Mouse (Mus musculus): Measurements from ENCODE around the gene Slc4a2. TPM values are rescaled to one million over a fixed set of nuclear protein-coding genes. Genes with fewer than 3 reads are reported as not detected.

Slc4a2 gene
- polyA plus RNA-seq, 1 experiment from 2014 or later = 16.2 TPM

GRCm38 (mm10) chr5:24416222-24416736 lies 7.4 kb upstream of the Slc4a2 start:
- peaks cover 13% of the 10 kb centered on the region for H3K36me3 ChIP-seq
- H3K4me1 ChIP-seq = peaks cover 10% of the 10 kb centered on the region; the same call in 1 of the 2 replicates
- H3K9ac ChIP-seq = no peak overlapping the region
- peak; percentile 63 for ATAC-seq
- no peaks in the 10 kb centered on the region for H3K9me3 ChIP-seq (replicated peaks)
- H3K27me3 ChIP-seq (replicated peaks) = peaks cover 42% of the 10 kb centered on the region
- 7% methylated on average over 21 of the region's 21 CpGs for WGBS (ENCODE audit: insufficient replicate concordance)
- H3K4me2 ChIP-seq = peak overlapping the region; percentile 31; the same call in 1 of the 2 replicates
- H3K4me3 ChIP-seq = no peak overlapping the region
- no peak overlapping the region for H3K27ac ChIP-seq

- WGBS (ENCODE audit: insufficient replicate concordance) = 79% methylated on average over 10 of the region's 10 CpGs
- H3K4me1 ChIP-seq = peaks cover 14% of the 10 kb centered on the region
- H3K9ac ChIP-seq = no peak overlapping the region
- peaks cover 13% of the 10 kb centered on the region for H3K36me3 ChIP-seq
- ATAC-seq = no peak
- H3K4me2 ChIP-seq = no peak overlapping the region
- peaks cover 41% of the 10 kb centered on the region for H3K27me3 ChIP-seq (replicated peaks)
- H3K4me3 ChIP-seq = no peak overlapping the region
- H3K9me3 ChIP-seq (replicated peaks) = no peaks in the 10 kb centered on the region
- no peak overlapping the region for H3K27ac ChIP-seq
Measured at GRCm38 (mm10) chr5:24417587-24417986, 6.0 kb upstream of the Slc4a2 start.

GRCm38 (mm10) chr5:24420381-24420780 lies 3.3 kb upstream of the Slc4a2 start:
- Histone ChIP-seq H3K4me1 (peaks cover 36% of the 10 kb centered on the region), H3K4me3 (no peak overlapping the region), H3K4me2 (no peak overlapping the region), H3K27ac (no peak overlapping the region), H3K36me3 (peaks cover 13% of the 10 kb centered on the region), H3K27me3 (replicated peaks) (peaks cover 13% of the 10 kb centered on the region), H3K9me3 (replicated peaks) (no peaks in the 10 kb centered on the region), H3K9ac (no peak overlapping the region)
- no peak for ATAC-seq
- WGBS (ENCODE audit: insufficient replicate concordance) = 90% methylated on average over 9 of the region's 9 CpGs

DNA sequence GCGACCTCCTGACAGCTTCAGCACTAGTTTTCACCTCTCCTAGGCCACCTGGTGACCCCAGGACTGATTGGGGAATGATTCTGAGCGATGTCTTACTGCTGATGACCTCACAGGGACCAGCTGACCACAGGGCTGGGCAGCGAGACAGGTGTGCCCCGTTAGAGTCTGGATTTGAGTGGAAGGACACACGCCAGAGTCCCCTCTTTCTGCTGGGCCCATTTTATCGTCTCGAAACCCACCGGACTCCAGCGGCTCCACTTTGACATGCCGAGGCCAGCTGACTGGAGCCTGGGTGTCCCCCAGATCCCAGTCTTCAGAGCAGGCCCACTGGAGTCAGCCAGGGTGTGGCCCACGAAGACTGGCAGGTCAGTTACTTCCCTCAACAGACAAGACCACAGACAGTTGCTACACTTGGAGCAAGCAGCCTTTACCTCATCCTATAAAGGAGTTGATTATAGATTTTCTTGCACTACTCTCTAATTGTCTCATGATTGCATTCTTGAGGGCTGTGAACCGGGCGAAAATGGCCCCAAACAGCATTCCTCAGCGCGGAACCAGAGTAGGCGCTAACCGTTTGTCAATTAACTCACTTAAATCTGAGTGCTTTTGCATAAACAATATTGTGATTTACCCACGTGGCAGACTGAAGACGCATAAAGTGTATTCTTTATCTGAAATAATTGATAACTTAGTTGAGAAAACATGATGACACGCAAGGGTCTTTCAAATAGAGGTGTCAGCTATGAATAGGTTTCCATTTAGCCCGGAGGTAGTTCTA lies 556 bp downstream of the Slc4a2 start:
- Histone ChIP-seq H3K4me1 (peaks cover 60% of the 10 kb centered on the region), H3K4me2 (peak overlapping the region; percentile 95), H3K9ac (peak overlapping the region; percentile 89), H3K36me3 (peaks cover 9% of the 10 kb centered on the region), H3K9me3 (replicated peaks) (no peaks in the 10 kb centered on the region), H3K27me3 (replicated peaks) (no peaks in the 10 kb centered on the region; the same call in 1 of the 2 replicates), H3K27ac (peak overlapping the region; percentile 95), H3K4me3 (peak overlapping the region; percentile 74)
- no peak for ATAC-seq
- WGBS (ENCODE audit: insufficient replicate concordance) = 14% methylated on average over 21 of the region's 21 CpGs

DNA sequence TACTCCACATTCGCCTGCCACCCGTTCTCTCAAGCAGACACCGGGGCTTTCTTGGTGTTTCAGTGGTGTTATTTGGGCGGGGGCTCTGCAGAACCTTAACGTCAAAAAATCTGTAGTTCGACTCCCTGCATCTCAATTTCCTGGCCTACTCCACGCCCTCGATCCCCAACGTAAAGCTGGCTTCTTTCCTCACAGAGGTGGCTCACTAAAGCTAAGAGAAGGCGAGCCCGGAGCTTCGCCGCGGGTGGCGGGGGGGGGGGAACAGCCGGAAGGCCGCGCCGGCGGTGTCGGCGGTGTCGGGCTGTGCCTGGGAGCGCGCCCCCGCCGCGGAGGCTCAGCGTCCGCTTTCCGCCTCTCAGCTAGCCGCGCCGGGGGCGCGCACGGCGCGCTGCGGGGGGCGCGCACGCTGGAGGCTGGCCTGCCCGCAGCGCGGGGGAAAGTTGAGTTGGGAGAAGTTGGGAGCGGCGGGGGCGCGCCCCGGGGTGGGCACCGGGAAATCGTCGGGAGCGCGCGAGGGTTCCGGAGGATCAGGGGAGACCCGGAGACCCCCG lies 1.3 kb downstream of the Slc4a2 start:
- no peaks in the 10 kb centered on the region; the same call in 1 of the 2 replicates for H3K27me3 ChIP-seq (replicated peaks)
- peak overlapping the region; percentile 95 for H3K4me2 ChIP-seq
- H3K36me3 ChIP-seq = peaks cover 8% of the 10 kb centered on the region
- H3K9me3 ChIP-seq (replicated peaks) = no peaks in the 10 kb centered on the region
- H3K4me3 ChIP-seq = peak overlapping the region; percentile 74
- H3K27ac ChIP-seq = peak overlapping the region; percentile 95
- peak overlapping the region; percentile 89 for H3K9ac ChIP-seq
- peaks cover 60% of the 10 kb centered on the region for H3K4me1 ChIP-seq
- peak; percentile 48 for ATAC-seq
- WGBS (ENCODE audit: insufficient replicate concordance) = under 1% methylated on average over 50 of the region's 60 CpGs

GRCm38 (mm10) chr5:24425421-24426036 lies 1.9 kb downstream of the Slc4a2 start:
- under 1% methylated on average over 25 of the region's 30 CpGs for whole genome bisulfite sequencing (ENCODE audit: insufficient replicate concordance)
- no peaks in the 10 kb centered on the region; the same call in 1 of the 2 replicates for H3K27me3 ChIP-seq (replicated peaks)
- H3K4me1 ChIP-seq = peaks cover 60% of the 10 kb centered on the region

DNA sequence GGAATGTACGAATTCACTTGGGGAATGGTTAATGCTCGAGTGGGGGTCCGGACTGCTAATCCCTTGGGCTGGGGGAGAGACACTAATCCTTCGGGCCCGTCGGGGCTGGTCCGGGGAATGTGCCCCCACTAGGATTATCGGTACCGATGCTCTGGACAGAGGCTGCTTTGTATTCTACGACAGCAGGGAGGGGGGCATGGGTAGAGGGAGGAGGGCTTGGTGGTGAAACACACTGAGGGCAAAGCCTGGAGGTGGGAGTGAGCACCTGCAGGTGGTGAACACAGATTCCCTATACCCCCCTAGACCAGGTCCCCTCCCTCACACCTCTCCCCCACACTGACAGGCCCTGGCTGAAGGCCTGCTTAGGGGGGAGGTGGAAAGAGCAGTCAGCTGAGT lies 2.4 kb downstream of the Slc4a2 start:
- peak overlapping the region; percentile 95 for H3K4me2 ChIP-seq
- 10% methylated on average over 10 of the region's 10 CpGs for WGBS (ENCODE audit: insufficient replicate concordance)
- H3K27ac ChIP-seq = no peak overlapping the region
- no peak for ATAC-seq
- H3K27me3 ChIP-seq (replicated peaks) = no peaks in the 10 kb centered on the region; the same call in 1 of the 2 replicates
- no peaks in the 10 kb centered on the region for H3K9me3 ChIP-seq (replicated peaks)
- peak overlapping the region; percentile 89 for H3K9ac ChIP-seq
- H3K4me1 ChIP-seq = peaks cover 60% of the 10 kb centered on the region
- peaks cover 18% of the 10 kb centered on the region for H3K36me3 ChIP-seq
- peak overlapping the region; percentile 74 for H3K4me3 ChIP-seq

More at GRCm38 (mm10) chr5:24425421-24426036, 1.9 kb downstream of the Slc4a2 start:
- Histone ChIP-seq H3K4me3 (peak overlapping the region; percentile 74), H3K4me2 (peak overlapping the region; percentile 95), H3K9ac (peak overlapping the region; percentile 89), H3K36me3 (peaks cover 13% of the 10 kb centered on the region), H3K27ac (peak overlapping the region; percentile 95), H3K9me3 (replicated peaks) (no peaks in the 10 kb centered on the region)
- ATAC-seq = no peak

DNA sequence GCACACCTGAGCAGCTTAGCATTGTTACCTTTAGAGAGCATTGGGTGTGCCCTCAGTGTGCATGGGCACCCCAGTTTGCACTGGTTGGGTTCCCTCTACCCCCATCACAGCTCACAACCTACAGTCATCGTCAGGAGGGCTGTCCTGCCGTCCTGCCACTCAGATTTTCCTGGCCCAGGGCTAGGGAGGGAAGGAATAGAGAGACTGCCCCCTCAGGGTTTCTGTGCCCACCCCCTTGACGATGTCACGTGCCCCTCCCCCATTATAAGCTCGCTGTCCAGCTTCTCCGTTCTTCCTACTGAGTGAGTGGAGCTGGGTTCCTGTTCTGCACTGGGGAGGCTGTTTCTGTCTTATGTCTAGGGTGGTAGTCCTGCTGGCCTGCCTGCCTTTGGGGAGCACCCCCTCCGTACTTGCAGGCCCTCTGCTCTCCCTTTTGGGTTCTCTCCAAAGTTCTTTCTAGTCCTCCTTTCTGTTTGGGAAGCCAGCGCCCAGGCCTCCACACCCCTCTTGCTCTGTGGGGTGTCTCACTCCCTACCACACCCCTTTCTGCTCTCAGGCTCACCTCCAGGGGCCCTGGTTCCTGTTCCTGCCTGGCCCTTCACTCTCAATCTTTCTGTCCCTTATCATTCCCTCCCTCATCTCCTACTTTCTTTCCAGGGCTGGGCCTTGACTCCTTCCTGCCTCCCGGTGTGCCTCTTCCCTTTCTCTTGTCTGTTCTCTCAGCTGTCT lies 3.1 kb downstream of the Slc4a2 start:
- H3K36me3 ChIP-seq = peaks cover 25% of the 10 kb centered on the region
- peak overlapping the region; percentile 89; the same call in 1 of the 2 replicates for H3K9ac ChIP-seq
- 8% methylated on average over 9 of the region's 9 CpGs for WGBS (ENCODE audit: insufficient replicate concordance)
- peak overlapping the region; percentile 74 for H3K4me3 ChIP-seq
- H3K4me2 ChIP-seq = peak overlapping the region; percentile 95
- no peaks in the 10 kb centered on the region for H3K9me3 ChIP-seq (replicated peaks)
- H3K4me1 ChIP-seq = peaks cover 60% of the 10 kb centered on the region
- no peak overlapping the region for H3K27ac ChIP-seq
- H3K27me3 ChIP-seq (replicated peaks) = no peaks in the 10 kb centered on the region; the same call in 1 of the 2 replicates
- no peak for ATAC-seq

DNA sequence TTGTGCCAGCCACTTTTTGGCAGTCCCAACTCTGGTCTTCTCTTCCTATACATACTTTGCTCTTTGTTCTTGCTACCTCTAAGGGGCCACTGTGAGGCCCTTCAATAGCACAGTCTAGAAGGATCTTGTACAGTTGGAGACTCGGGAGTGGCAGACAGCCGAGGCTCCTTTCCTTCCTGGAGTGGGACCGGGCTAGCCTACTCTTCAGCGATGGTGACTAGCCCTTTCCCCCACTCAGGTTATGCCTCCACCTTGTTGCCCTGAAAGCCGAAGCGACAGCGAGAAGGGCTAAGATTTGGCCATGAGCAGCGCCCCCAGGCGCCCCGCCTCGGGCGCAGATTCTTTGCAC lies 3.6 kb downstream of the Slc4a2 start:
- no peak overlapping the region for H3K27ac ChIP-seq
- H3K9ac ChIP-seq = peak overlapping the region; percentile 35; the same call in 1 of the 2 replicates
- H3K27me3 ChIP-seq (replicated peaks) = no peaks in the 10 kb centered on the region; the same call in 1 of the 2 replicates
- H3K4me2 ChIP-seq = peak overlapping the region; percentile 95
- H3K4me3 ChIP-seq = peak overlapping the region; percentile 74; the same call in 1 of the 2 replicates
- no peak for ATAC-seq
- 26% methylated on average over 12 of the region's 12 CpGs for WGBS (ENCODE audit: insufficient replicate concordance)
- peaks cover 30% of the 10 kb centered on the region for H3K36me3 ChIP-seq
- H3K4me1 ChIP-seq = peaks cover 59% of the 10 kb centered on the region
- no peaks in the 10 kb centered on the region for H3K9me3 ChIP-seq (replicated peaks)

GRCm38 (mm10) chr5:24427981-24428402 lies 4.4 kb downstream of the Slc4a2 start:
- Histone ChIP-seq H3K9ac (no peak overlapping the region), H3K4me1 (peaks cover 52% of the 10 kb centered on the region), H3K36me3 (peaks cover 37% of the 10 kb centered on the region), H3K4me3 (peak overlapping the region; percentile 36), H3K4me2 (peak overlapping the region; percentile 95), H3K9me3 (replicated peaks) (no peaks in the 10 kb centered on the region), H3K27ac (peak overlapping the region; percentile 39; the same call in 1 of the 2 replicates), H3K27me3 (replicated peaks) (no peaks in the 10 kb centered on the region; the same call in 1 of the 2 replicates)
- ATAC-seq = no peak
- 6% methylated on average over 15 of the region's 15 CpGs for WGBS (ENCODE audit: insufficient replicate concordance)

GRCm38 (mm10) chr5:24428596-24428995 lies 5.0 kb downstream of the Slc4a2 start:
- Histone ChIP-seq H3K27me3 (replicated peaks) (no peaks in the 10 kb centered on the region; the same call in 1 of the 2 replicates), H3K4me2 (peak overlapping the region; percentile 95), H3K4me1 (peaks cover 50% of the 10 kb centered on the region), H3K4me3 (peak overlapping the region; percentile 36), H3K9ac (no peak overlapping the region), H3K27ac (peak overlapping the region; percentile 39; the same call in 1 of the 2 replicates), H3K9me3 (replicated peaks) (no peaks in the 10 kb centered on the region), H3K36me3 (peaks cover 43% of the 10 kb centered on the region)
- WGBS (ENCODE audit: insufficient replicate concordance) = 15% methylated on average over 9 of the region's 9 CpGs
- no peak for ATAC-seq

All from liver, embryonic 12.5 days (tissue).